Mouse (Mus musculus): ENCODE measurements around the gene Cd300c. TPM values are rescaled to one million over a fixed set of nuclear protein-coding genes. Genes with fewer than 3 reads are reported as not detected.
A peak's percentile ranks its signal among the peaks of the same experiment; 100 is the strongest.

The Cd300c gene
- polyA plus RNA-seq, 1 experiment from 2014 or later, result not detected

DNA sequence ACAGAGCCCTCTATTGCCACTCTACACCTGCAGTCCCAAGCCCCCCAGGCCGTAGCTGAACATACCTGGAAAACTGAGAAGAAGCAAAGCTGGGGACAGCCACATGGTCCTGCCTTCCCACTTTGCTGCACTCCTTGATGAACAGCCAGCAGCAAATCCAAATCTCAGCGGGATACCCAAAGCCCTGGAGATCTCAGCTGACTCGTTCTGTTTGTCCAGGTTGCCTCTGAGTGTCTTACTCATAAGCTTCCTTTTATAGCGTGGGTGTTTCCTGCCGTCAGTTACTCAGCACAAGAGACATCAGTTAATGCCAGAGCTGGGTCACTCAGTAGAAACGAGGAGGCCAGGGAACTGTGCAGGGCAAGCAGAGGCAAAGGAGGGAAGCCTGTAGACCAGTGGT lies 34.8 kb downstream of the Cd300c start, which contains the start of gene Cd300lb:
Gene Cd300lb (minus strand): TSS at position 243 of the 400 bp plus-strand sequence.
- DNase-seq (ENCODE audit: low spot score, missing footprints) (no peak), ATAC-seq (ENCODE audit: low FRiP score) (no peak)
- Histone ChIP-seq H3K9me3 (ENCODE audit: control insufficient read depth, low read length) (no peaks in the 10 kb centered on the region), H3K36me3 (ENCODE audit: control insufficient read depth, insufficient read depth, low read length) (no peaks in the 10 kb centered on the region), H3K27ac (ENCODE audit: low read depth, low read length) (no peak within 1 kb of the TSS), H3K4me2 (no peak within 1 kb of the TSS), H3K9ac (ENCODE audit: low read length) (no peak within 1 kb of the TSS), H3K4me3 (ENCODE audit: low read depth, low read length) (no peak within 1 kb of the TSS), H3K4me1 (ENCODE audit: control insufficient read depth, insufficient read depth, low read length) (no peaks in the 10 kb centered on the region), H3K27me3 (ENCODE audit: control insufficient read depth, insufficient read depth, low read length) (no peaks in the 10 kb centered on the region)
- WGBS, result 71% methylated on average over 6 of the region's 6 CpGs

DNA sequence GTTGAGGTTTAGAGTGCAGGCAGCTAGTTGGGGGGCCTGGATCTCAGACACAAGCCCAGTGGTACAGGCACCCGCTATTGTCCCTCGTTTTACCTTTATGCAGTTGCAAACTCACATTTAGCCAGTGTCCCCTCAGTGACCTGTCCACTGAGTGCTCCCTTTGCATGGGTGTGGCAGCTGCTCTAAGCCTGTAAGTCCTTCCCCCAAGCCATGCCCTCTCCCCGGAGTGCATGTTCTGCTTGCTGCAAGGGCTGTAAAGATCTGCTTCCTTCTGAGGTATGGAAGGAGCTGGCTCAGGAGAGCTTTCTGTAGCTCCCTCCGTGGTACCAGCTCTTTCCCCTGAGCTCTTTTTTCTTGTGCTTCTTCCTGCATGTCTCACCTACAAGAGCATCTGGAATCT lies 35.4 kb downstream of the Cd300c start:
- ATAC-seq (ENCODE audit: low FRiP score), result no peak
- 89% methylated on average over 4 of the region's 4 CpGs for WGBS
- H3K4me1 ChIP-seq (ENCODE audit: control insufficient read depth, insufficient read depth, low read length), result no peaks in the 10 kb centered on the region
- H3K4me2 ChIP-seq, result no peak overlapping the region
- H3K36me3 ChIP-seq (ENCODE audit: control insufficient read depth, insufficient read depth, low read length), result no peaks in the 10 kb centered on the region
- no peak overlapping the region for H3K9ac ChIP-seq (ENCODE audit: low read length)
- H3K4me3 ChIP-seq (ENCODE audit: low read depth, low read length), result no peak overlapping the region
- H3K27me3 ChIP-seq (ENCODE audit: control insufficient read depth, insufficient read depth, low read length), result no peaks in the 10 kb centered on the region
- no peak overlapping the region for H3K27ac ChIP-seq (ENCODE audit: low read depth, low read length)
- no peaks in the 10 kb centered on the region for H3K9me3 ChIP-seq (ENCODE audit: control insufficient read depth, low read length)
- DNase-seq (ENCODE audit: low spot score, missing footprints), result no peak

DNA sequence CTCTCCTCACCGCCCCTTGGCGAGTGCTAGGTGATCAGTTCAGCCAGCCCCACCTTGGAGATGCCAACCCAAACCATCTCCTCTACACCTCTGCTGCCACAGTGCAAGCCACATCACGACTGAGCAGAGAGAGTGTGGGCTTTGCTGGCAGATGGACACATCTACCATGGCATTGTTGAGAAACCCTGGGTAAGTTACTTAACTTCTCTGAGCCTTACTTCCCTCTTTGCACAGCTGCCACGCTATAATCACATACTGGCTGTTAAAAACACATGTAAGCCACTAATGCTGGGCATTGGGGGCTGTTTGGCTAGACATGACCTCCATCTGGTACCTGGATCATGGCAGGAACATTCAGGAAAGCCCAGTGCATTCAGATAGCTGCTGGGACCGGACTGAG lies 37.9 kb downstream of the Cd300c start:
- DNase-seq (ENCODE audit: low spot score, missing footprints) (no peak), ATAC-seq (ENCODE audit: low FRiP score) (no peak)
- Histone ChIP-seq H3K4me1 (ENCODE audit: control insufficient read depth, insufficient read depth, low read length) (no peaks in the 10 kb centered on the region), H3K4me2 (no peak overlapping the region), H3K27ac (ENCODE audit: low read depth, low read length) (no peak overlapping the region), H3K4me3 (ENCODE audit: low read depth, low read length) (no peak overlapping the region), H3K9ac (ENCODE audit: low read length) (no peak overlapping the region), H3K9me3 (ENCODE audit: control insufficient read depth, low read length) (no peaks in the 10 kb centered on the region), H3K36me3 (ENCODE audit: control insufficient read depth, insufficient read depth, low read length) (no peaks in the 10 kb centered on the region), H3K27me3 (ENCODE audit: control insufficient read depth, insufficient read depth, low read length) (no peaks in the 10 kb centered on the region)
- WGBS, result 84% methylated on average over 5 of the region's 5 CpGs

DNA sequence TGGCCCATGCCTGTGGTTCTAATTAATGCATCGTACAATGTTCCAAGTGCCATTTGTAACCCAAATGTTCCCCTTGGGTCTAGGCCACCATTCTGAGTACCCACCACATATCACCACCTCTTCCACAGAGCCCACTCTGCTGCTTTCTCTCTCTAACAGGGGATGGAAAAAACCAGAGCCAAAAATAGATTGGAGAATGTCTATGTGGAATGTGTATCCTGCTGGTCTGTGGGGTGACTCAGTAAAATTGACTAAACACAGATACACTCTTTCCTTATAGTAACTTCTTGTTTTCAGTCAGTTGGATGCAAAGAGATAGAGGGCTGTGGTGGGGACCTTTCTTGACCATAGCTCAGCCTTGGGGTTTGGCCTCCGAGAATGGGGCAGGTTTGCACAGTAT lies 39.4 kb downstream of the Cd300c start:
- 95% methylated on average over 2 of the region's 2 CpGs for WGBS

DNA sequence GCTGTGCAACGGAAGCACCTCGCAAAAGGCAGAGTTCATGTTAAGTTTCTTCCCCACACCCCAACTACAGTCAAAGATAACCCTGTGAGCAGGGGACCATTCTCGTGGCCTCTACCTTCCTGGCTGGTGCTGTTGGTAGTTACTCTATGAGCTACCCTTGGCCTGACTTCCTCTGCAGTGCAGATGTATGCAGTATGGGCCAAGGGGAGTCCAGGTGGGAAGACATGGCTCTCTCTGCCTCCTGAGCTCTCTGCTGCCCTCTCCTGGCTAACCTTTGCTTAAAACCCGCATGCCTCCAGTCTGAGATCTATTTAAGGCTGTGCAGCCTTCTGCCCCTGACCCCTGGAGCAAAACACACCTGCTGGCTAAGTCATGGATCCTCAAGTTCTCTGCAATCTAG lies 45.0 kb downstream of the Cd300c start:
- Histone ChIP-seq H3K4me1 (ENCODE audit: control insufficient read depth, insufficient read depth, low read length) (no peaks in the 10 kb centered on the region), H3K9ac (ENCODE audit: low read length) (no peak overlapping the region), H3K9me3 (ENCODE audit: control insufficient read depth, low read length) (no peaks in the 10 kb centered on the region; the same call in 1 of the 2 replicates), H3K36me3 (ENCODE audit: control insufficient read depth, insufficient read depth, low read length) (no peaks in the 10 kb centered on the region), H3K4me3 (ENCODE audit: low read depth, low read length) (no peak overlapping the region), H3K4me2 (no peak overlapping the region), H3K27me3 (ENCODE audit: control insufficient read depth, insufficient read depth, low read length) (no peaks in the 10 kb centered on the region), H3K27ac (ENCODE audit: low read depth, low read length) (no peak overlapping the region)
- ATAC-seq (ENCODE audit: low FRiP score) (no peak), DNase-seq (ENCODE audit: low spot score, missing footprints) (no peak)
- 76% methylated on average over 4 of the region's 4 CpGs for WGBS

More for the DNA sequence above, 39.4 kb downstream of the Cd300c start:
- no peak overlapping the region for H3K27ac ChIP-seq (ENCODE audit: low read depth, low read length)
- DNase-seq (ENCODE audit: low spot score, missing footprints) (no peak), ATAC-seq (ENCODE audit: low FRiP score) (no peak)
- H3K9me3 ChIP-seq (ENCODE audit: control insufficient read depth, low read length), result no peaks in the 10 kb centered on the region
- H3K36me3 ChIP-seq (ENCODE audit: control insufficient read depth, insufficient read depth, low read length), result no peaks in the 10 kb centered on the region
- H3K4me2 ChIP-seq, result no peak overlapping the region
- no peaks in the 10 kb centered on the region for H3K27me3 ChIP-seq (ENCODE audit: control insufficient read depth, insufficient read depth, low read length)
- no peak overlapping the region for H3K4me3 ChIP-seq (ENCODE audit: low read depth, low read length)
- no peak overlapping the region for H3K9ac ChIP-seq (ENCODE audit: low read length)
- no peaks in the 10 kb centered on the region for H3K4me1 ChIP-seq (ENCODE audit: control insufficient read depth, insufficient read depth, low read length)

DNA sequence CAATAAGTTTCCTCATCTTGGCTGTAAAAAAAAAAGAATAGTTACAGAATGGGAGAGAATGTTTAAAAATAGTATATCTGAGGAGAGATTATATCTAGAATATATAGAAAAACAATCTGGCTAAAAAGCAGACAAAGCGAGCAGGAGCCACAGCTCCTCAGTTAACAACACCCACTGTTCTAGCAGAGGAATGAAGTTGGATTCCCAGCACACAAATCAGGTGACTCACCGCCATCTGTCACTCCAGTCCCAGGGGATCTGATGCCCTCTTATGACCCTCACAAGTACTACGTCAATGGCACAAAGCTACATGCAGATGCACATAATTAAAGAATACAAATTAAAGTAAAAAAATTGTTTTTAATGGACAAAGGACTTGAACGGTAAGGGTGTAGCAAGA lies 46.5 kb downstream of the Cd300c start:
- no peak overlapping the region for H3K9ac ChIP-seq (ENCODE audit: low read length)
- no peaks in the 10 kb centered on the region for H3K4me1 ChIP-seq (ENCODE audit: control insufficient read depth, insufficient read depth, low read length)
- no peak for DNase-seq (ENCODE audit: low spot score, missing footprints)
- H3K4me3 ChIP-seq (ENCODE audit: low read depth, low read length), result no peak overlapping the region
- no peak overlapping the region for H3K27ac ChIP-seq (ENCODE audit: low read depth, low read length)
- no peak overlapping the region for H3K4me2 ChIP-seq
- 83% methylated on average over 4 of the region's 4 CpGs for WGBS
- no peaks in the 10 kb centered on the region for H3K27me3 ChIP-seq (ENCODE audit: control insufficient read depth, insufficient read depth, low read length)
- no peak for ATAC-seq (ENCODE audit: low FRiP score)
- no peaks in the 10 kb centered on the region; the same call in 1 of the 2 replicates for H3K9me3 ChIP-seq (ENCODE audit: control insufficient read depth, low read length)
- H3K36me3 ChIP-seq (ENCODE audit: control insufficient read depth, insufficient read depth, low read length), result no peaks in the 10 kb centered on the region

DNA sequence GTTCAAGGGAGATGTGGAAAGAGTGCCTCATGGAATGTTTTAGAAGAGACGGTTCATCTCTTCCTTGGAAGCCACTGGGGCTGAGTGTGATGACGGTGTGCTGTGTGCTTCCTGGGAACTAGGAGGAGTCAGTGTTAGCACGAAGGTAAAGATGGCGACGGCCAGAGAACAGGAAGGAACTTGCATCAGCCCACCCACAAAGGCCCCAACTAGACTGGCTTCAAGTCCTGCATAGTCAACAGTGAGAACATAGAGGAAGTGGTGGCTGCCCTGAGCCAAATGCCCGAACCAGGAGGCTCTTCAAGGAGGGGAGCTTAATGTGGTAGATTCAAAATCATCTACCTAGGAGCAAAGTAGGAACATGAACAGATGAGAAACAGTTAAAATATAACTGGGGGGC lies 51.8 kb downstream of the Cd300c start:
- 86% methylated on average over 6 of the region's 6 CpGs for WGBS
- Histone ChIP-seq H3K4me3 (ENCODE audit: low read depth, low read length) (no peak overlapping the region), H3K4me1 (ENCODE audit: control insufficient read depth, insufficient read depth, low read length) (no peaks in the 10 kb centered on the region), H3K36me3 (ENCODE audit: control insufficient read depth, insufficient read depth, low read length) (no peaks in the 10 kb centered on the region), H3K4me2 (no peak overlapping the region), H3K9ac (ENCODE audit: low read length) (no peak overlapping the region), H3K27me3 (ENCODE audit: control insufficient read depth, insufficient read depth, low read length) (no peaks in the 10 kb centered on the region; the same call in 1 of the 2 replicates), H3K9me3 (ENCODE audit: control insufficient read depth, low read length) (no peaks in the 10 kb centered on the region), H3K27ac (ENCODE audit: low read depth, low read length) (no peak overlapping the region)
- DNase-seq (ENCODE audit: low spot score, missing footprints) (no peak), ATAC-seq (ENCODE audit: low FRiP score) (no peak)

DNA sequence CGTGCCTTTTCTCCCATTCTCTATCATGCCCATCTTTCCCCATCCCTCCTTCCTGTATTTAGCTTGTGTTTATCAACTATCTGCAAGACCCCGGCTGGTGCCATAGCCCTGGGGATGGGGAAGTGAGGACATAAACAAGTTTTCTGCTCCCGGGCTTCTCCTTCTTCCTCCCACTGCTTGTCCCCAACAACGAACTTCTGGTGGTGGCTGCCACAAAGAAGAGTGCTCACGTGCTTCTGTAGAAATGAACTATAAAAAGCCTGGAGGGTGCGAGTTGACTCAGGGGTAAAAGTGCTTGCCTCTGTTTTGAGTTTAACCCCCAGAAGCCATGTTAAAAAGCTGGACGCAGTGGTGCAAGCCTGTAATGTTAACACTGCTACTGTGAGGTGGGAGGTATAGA lies 54.0 kb downstream of the Cd300c start:
- 64% methylated on average over 7 of the region's 7 CpGs for WGBS

DNA sequence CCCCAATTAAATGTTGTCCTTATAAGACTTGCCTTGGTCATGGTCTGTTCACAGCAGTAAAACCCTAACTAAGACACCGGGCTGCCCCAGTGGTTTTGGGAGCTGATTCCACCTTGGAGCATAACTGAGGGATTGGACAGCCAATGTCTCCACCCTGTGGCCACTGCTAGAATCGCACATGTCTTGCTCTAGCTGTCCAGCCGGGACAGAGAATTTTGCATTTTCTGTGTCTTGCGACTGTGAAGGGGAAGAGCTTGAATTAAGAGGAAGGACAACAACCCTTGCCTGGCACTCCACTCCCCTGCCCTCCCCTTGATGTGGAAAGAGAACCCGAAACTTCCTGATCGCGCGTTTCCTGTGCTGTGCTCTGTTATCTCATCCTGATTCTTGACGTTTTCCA lies 56.1 kb downstream of the Cd300c start:
- peak; percentile 48; the same call in 1 of the 2 replicates for ATAC-seq (ENCODE audit: low FRiP score)

More for the DNA sequence above, 54.0 kb downstream of the Cd300c start:
- Histone ChIP-seq H3K9me3 (ENCODE audit: control insufficient read depth, low read length) (no peaks in the 10 kb centered on the region), H3K27me3 (ENCODE audit: control insufficient read depth, insufficient read depth, low read length) (no peaks in the 10 kb centered on the region; the same call in 1 of the 2 replicates), H3K36me3 (ENCODE audit: control insufficient read depth, insufficient read depth, low read length) (no peaks in the 10 kb centered on the region), H3K4me3 (ENCODE audit: low read depth, low read length) (no peak overlapping the region), H3K4me2 (no peak overlapping the region), H3K9ac (ENCODE audit: low read length) (no peak overlapping the region), H3K27ac (ENCODE audit: low read depth, low read length) (no peak overlapping the region), H3K4me1 (ENCODE audit: control insufficient read depth, insufficient read depth, low read length) (no peaks in the 10 kb centered on the region)
- no peak for DNase-seq (ENCODE audit: low spot score, missing footprints)
- ATAC-seq (ENCODE audit: low FRiP score), result no peak

More for the DNA sequence above, 56.1 kb downstream of the Cd300c start:
- Histone ChIP-seq H3K9ac (ENCODE audit: low read length) (no peak overlapping the region), H3K4me3 (ENCODE audit: low read depth, low read length) (no peak overlapping the region), H3K9me3 (ENCODE audit: control insufficient read depth, low read length) (no peaks in the 10 kb centered on the region), H3K27ac (ENCODE audit: low read depth, low read length) (no peak overlapping the region), H3K4me1 (ENCODE audit: control insufficient read depth, insufficient read depth, low read length) (no peaks in the 10 kb centered on the region), H3K4me2 (no peak overlapping the region), H3K27me3 (ENCODE audit: control insufficient read depth, insufficient read depth, low read length) (no peaks in the 10 kb centered on the region; the same call in 1 of the 2 replicates), H3K36me3 (ENCODE audit: control insufficient read depth, insufficient read depth, low read length) (no peaks in the 10 kb centered on the region)
- DNase-seq (ENCODE audit: low spot score, missing footprints), result peak; percentile 98
- WGBS, result 22% methylated on average over 9 of the region's 9 CpGs

All from midbrain, embryonic 11.5 days (tissue).